Mouse (Mus musculus) naive thymus-derived CD4-positive, alpha-beta T cell, adult 2 months (primary cell): Measurements from ENCODE around the gene Gstm4.
A peak's percentile ranks its signal among the peaks of the same experiment; 100 is the strongest.

Experiments used
- DNase-seq: peaks from one replicate; pipeline ENCODE4 v3.0.0-alpha.2; 2011; ENCODE audit warnings: low read depth

The Gstm4 gene

GRCm38 (mm10) chr3:108044394-108045140 is at the start of gene Gstm4:
Gene Gstm4 (minus strand): TSS chr3:108044894.
- peak; percentile 89 for DNase-seq

GRCm38 (mm10) chr3:108094146-108094545 is 49.5 kb upstream of the Gstm4 start:
- DNase-seq: no peak

GRCm38 (mm10) chr3:108093306-108093705 is 48.6 kb upstream of the Gstm4 start:
- DNase-seq: no peak

GRCm38 (mm10) chr3:108092536-108093115 is 47.9 kb upstream of the Gstm4 start, which contains the start of gene Gnat2:
Gene Gnat2 (plus strand): TSS chr3:108092789.
- no peak for DNase-seq

- no peak for DNase-seq
These were observed 47.3 kb upstream of the Gstm4 start for GRCm38 (mm10) chr3:108092030-108092429.

- no peak for DNase-seq
These were observed 45.9 kb upstream of the Gstm4 start for GRCm38 (mm10) chr3:108090561-108090960.

- DNase-seq: no peak
These were observed 45.2 kb upstream of the Gstm4 start for GRCm38 (mm10) chr3:108089916-108090315.

GRCm38 (mm10) chr3:108088842-108089380 is 44.2 kb upstream of the Gstm4 start:
- DNase-seq: no peak

GRCm38 (mm10) chr3:108087329-108087728 is 42.6 kb upstream of the Gstm4 start:
- DNase-seq: no peak

- peak; percentile 48 for DNase-seq
These were observed 41.8 kb upstream of the Gstm4 start, which contains the start of gene Ampd2 for GRCm38 (mm10) chr3:108086470-108086979. Gene Ampd2 (minus strand): TSS chr3:108086651.

- peak; percentile 37 for DNase-seq
These were observed 41.2 kb upstream of the Gstm4 start for GRCm38 (mm10) chr3:108085721-108086469.

GRCm38 (mm10) chr3:108085281-108085720 is 40.6 kb upstream of the Gstm4 start:
- DNase-seq: peak; percentile 85

GRCm38 (mm10) chr3:108084767-108085270 is 40.1 kb upstream of the Gstm4 start:
- DNase-seq: no peak

- DNase-seq: peak; percentile 14
These were observed 39.3 kb upstream of the Gstm4 start for GRCm38 (mm10) chr3:108083904-108084407.

- no peak for DNase-seq
These were observed 38.5 kb upstream of the Gstm4 start for GRCm38 (mm10) chr3:108083161-108083560.

- no peak for DNase-seq
These were observed 37.7 kb upstream of the Gstm4 start for GRCm38 (mm10) chr3:108082251-108082875.

- DNase-seq: no peak
These were observed 37.0 kb upstream of the Gstm4 start for GRCm38 (mm10) chr3:108081681-108082080.

GRCm38 (mm10) chr3:108076836-108077235 is 32.1 kb upstream of the Gstm4 start:
- no peak for DNase-seq

- no peak for DNase-seq
These were observed 28.4 kb upstream of the Gstm4 start for GRCm38 (mm10) chr3:108072983-108073569.
